Mouse (Mus musculus) MN1 (cell line): ENCODE data around the gene Kcnb1.

Experiments
- DNase-seq: peaks from one replicate; pipeline ENCODE4 v3.0.0-alpha.2; 2016; ENCODE audit warnings: low spot score

Gene Kcnb1

GRCm38 (mm10) chr2:167190076-167190399 is at the start of gene Kcnb1:
Kcnb1 (minus strand) TSS chr2:167190155.
- peak; percentile 93 for DNase-seq

GRCm38 (mm10) chr2:167239262-167239661 is 49.3 kb upstream of the Kcnb1 start:
- no peak for DNase-seq

DNA sequence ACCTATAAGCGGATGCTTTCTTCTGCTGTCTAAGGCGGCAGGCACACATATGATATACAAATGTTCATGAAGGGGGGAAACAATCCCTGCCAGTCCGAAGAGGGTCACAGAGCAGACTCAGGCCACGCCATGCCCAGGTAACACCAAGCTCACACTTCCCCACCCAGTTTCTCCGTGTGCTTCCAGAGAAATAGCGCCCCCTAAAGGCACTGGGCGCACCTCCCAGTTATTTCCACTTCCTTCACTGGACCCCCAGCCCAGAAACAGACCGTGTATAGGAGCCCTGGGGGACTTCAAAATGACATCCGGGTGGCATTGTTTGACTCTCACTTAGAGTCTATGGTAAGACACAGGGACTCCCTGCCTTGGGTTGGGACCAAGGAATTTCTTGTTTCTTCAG is 47.3 kb upstream of the Kcnb1 start:
- DNase-seq: no peak

DNA sequence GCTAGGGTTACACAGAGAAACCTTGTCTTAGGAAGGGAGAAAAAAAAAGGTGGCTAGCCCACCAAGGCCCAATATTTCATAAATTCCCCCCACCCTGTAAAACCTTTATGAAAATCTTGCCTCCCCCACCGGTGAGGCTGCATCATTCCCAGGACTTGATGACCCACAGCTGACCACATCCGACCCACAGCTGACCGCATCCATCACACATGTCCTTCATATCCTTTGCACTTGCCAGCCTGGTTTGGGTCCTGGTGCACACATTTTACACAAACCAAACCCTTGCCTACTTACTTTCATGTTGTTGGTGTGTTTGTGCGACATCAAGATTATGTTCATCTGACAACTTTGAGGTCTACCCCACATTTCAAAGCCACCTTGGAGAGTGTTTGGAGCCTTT is 46.2 kb upstream of the Kcnb1 start:
- no peak for DNase-seq

DNA sequence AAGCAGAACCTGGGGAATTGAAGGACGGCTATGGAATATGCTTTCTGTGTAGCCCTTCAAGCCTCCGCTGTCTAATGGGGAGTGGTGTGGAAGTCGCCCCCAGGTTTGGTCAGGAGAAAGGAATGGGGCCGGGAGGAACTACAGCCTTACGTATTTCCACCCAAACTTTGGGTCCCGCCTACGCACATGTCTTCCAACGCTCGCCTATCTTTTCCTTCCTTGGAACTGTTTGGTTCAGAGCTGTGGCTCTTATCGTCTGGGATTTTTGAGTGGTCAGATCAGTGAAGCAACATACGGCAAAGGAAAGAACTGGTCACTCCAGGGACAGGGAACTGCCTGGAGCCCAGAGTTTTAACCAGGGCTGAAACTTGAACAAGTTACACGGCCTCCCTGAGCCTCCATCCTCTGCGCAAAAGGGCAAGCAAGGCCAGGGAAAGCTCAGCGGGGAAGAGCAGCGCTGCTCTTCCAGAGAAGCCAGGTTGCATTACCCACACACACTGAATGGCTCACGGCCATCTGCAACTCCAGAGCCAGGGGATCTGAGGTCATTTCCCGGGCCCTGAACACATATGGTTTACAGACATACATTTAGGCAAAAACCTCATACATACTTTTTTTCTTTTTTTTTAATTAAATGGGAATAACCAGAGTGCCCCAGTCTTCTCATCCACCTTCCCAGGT is 45.5 kb upstream of the Kcnb1 start:
- DNase-seq: no peak

DNA sequence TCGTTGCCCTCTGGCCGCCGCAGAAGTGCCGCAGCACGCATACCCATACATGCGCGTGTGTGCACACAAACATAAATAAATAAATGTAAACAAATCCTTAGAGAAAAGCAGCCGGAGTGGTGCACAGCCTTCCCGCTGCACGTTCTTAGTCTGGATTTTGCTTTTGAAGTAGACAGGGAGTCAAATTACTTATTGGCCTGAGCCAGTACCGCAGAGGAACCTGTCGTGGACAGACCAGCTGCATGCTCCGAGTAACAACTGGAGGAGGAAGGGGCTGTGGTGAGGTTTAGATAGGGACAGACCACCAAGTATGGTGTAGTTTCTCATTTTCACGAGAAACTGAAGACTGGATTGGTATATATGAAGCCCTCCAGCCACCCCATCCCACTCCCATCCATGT is 43.8 kb upstream of the Kcnb1 start:
- no peak for DNase-seq

GRCm38 (mm10) chr2:167233009-167233335 is 43.0 kb upstream of the Kcnb1 start:
- no peak for DNase-seq

DNA sequence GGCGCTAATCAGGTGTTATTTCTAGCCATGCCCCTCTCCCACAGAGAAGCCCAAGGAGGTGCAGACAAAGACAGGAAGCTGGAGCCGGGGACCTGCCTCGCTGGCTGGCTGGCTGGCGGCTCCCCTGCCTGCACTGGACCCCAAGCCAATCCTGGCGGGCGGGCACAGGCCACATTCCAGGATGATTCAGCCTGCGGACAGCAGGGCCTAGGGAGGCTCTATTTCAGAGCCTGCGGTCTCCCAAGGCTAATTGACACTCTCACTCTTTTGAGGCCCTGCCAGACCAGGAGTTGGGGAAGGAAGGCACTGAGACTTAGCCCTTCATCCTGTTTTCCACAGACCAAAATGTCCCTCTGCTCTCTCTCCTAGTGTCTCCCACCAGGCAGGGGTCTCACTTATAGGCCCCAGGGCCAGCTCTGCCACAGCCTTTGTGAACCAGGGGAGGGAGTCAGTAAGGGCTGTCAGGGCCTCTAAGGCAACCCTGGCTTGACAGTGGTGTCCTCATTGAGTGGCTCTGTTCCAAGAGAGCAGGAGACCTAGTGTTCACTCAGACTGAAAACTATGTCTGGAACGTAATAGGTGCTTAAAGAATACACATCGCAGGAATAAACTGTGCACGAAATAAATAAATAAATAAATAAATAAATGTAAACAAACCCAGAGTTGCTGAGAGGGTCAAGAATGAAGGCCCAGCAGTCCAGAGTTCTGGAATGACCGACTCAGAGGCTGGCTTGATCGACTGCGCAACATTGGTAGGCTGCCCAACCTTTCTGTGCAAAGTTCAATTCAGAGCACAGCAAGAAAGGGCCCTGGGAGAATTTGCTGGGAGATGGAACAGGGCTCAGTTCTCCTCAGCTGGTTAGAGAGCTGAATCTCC is 42.4 kb upstream of the Kcnb1 start:
- DNase-seq: peak; percentile 56

DNA sequence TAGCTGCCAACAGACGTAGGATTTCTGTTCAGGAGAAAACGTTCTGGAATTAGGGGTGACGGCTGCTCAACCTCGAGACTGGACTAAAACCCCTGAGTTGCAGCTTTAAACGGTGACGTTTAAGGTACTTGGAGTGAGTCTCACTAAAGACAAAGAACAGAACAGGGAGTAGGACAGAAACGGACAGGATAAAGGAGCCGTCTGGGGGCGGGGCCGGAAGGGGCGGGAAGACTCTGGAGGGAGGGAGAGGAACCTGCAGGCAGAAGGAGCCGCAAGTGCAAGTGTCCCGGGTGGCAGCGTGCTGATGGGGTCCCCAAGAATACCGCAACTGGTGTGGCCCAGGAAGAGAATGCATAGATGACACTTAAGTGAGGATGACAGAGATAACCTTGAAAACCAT is 40.6 kb upstream of the Kcnb1 start:
- peak; percentile 31 for DNase-seq

DNA sequence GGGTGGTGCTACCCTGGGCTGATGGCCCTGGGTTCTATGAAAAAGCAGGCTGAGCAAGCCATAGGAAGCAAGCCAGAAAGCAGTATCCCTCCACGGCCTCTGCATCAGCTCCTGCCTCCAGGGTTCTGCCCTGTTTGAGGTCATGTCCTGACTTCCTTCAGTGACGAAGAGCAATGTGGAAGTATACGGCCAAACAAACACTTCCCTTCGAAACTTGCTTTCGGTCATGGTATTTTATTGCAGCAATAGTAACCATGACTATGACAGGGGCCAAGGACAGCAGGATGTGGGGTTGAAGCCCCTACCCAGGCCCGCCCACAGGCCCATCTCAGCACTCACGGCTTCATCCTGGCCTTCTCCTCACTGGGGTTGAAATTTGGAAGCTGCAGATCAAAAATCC is 35.0 kb upstream of the Kcnb1 start:
- DNase-seq: no peak

- DNase-seq: no peak
Observed at GRCm38 (mm10) chr2:167224194-167224593, 34.2 kb upstream of the Kcnb1 start.

DNA sequence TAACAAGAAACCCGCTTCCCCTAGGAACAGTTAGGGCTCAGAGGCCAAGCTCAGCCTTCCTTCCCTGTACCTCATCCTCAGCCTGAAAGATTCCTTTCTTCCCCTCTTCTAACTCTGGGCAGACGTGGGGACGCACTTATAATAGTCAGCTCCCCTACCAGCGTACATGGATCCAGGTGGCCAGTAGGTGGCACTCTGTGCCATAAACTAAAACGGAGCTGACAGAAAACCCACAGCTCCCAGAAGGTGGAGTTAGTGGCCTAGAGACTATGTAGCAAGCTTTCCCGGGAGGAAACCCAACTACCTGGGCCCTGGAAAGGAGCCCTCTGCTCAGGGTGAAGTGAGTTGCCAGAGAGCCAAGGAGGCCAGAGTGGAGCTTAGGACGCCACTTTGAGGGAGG is 32.2 kb upstream of the Kcnb1 start:
- DNase-seq: peak; percentile 85

DNA sequence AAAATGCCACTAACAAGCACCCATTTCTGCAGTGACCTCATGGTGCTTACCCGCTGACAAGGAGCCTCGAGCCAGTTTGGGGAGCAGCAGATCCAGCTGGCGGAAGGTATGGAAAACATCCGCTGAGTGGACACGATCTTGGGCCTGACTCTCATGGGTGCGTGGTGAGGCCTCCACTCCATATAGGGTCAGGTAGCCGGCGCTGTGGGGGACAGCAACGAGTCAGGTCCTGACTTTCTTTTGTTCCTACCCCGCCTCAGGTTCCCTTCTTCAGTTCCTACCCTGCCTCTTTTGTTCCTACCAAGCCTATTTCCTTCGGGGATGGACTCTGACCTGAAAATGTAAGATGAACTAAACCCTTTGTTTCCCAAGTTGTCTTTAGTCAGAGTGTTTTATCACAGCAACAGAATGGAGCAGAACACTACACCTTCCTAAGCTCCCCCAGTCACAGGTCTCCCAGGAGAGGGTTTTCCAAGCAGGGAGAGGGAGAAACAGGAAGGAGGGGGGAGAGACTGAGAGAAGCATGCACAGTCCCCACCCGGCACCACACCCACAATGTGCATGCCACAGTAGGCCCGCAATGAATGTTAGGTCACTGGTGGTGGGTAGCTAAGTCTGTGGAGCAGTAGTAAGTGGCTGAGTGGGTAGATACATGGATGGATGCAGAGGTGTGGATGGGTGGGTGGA is 31.3 kb upstream of the Kcnb1 start:
- no peak for DNase-seq

GRCm38 (mm10) chr2:167220736-167221135 is 30.8 kb upstream of the Kcnb1 start:
- DNase-seq: no peak

- peak; percentile 92 for DNase-seq
Observed at GRCm38 (mm10) chr2:167219154-167219775, 29.3 kb upstream of the Kcnb1 start.

DNA sequence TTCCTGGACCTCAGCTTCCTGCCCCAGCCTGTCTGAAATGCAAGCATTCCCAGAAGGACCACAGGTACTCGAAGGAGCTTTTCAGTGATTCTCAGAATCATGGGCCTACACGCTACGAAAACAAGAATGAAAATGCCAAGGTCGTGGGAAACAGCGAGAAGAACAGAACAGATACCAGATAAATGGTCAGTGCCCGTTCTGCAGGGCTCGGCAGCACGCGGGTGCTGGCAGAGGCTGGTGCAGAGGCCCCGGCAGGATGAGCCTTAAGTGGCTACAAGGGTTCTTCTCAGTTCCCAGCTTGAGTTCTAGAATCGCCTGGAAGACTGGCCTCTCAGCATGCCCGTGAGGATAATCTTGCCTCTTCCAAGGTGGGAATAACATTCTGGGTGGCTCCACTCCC is 23.7 kb upstream of the Kcnb1 start:
- no peak for DNase-seq

- DNase-seq: no peak
Observed at GRCm38 (mm10) chr2:167213076-167213475, 23.1 kb upstream of the Kcnb1 start.

DNA sequence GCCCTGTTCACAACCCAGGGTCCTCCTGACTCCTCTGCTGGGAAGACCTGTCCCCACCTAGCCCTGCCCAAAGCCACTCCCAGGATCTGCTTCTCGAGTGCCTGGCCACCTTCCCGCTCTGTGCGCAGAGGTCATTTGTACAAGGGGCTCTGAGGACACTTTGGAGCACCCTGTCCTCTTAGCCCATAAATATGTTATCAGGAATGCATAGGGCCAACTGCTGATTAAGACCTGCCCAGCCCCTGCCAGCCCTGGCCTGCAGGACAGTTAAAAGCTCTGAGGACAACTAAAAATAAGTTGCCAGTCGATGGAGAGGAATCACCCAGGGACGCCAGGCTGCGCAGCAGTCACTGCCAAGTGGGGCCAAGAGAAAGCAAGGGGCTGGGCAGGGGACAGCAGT is 22.6 kb upstream of the Kcnb1 start:
- no peak for DNase-seq

DNA sequence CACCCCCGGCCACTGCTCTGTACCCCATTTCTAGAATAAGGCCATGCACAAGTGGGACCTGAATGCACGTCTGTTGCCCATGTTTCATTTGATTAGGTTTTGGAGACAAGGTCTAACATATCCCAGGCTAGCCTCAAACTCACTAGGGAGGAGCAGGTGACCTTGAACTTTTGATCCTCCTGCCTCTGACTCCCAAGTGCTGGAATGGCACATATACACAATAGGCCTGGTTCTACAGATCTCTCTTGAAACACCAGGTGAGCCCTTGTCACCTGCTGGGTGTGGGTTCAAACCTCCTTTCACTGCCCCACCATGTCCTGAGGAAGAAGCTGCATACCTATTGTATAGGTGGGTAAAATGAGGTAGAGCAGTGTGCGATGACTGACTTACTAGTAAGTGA is 22.1 kb upstream of the Kcnb1 start:
- DNase-seq: no peak

DNA sequence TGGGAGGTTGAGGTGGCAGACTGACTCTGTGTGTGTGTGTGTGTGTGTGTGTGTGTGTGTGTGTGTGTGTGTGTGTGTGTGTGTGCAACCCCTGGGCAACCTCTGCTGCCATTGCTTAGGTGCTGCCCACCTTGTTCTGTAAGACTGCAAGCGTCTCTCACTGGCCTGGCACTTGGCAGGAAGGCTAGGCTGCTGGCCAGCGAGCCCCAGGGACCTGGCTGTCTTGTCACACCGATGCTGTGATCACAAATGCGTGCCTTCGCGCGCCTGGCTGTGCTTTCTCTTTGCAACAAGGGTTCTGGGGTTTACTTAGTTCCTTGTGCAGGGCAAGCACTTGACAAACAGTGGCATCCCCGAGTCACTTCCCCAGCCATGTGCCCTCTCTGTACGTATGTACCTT is 19.9 kb upstream of the Kcnb1 start:
- DNase-seq: no peak

DNA sequence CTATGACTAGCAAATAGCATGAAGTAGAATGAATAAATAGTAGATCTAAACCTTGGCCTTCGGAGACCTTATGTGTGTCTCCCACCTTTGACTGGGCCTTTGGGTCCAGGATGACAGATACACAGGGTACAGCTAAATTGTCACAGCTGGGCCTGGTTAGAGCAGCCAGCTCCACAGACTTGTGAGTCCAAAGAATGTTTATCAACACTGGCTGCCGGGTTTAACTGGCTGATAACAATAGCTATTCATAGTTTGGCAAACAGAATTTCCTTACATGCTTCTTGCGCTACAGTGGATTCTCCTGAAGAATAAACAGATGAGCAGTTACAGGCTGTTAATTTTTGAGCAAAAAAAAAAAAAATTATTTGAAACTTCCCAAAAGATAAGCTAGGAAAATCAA is 19.0 kb upstream of the Kcnb1 start:
- no peak for DNase-seq

- no peak for DNase-seq
Observed at GRCm38 (mm10) chr2:167205918-167206629, 16.1 kb upstream of the Kcnb1 start.
